Mouse (Mus musculus) limb, embryonic 11.5 days (tissue): ENCODE measurements at regions not wholly inside any gene's neighbourhood (a gene's known extent, or its start where the extent isn't known, plus 50 kb on each side); places are given as distances from the start of the nearest gene placed in this dataset.

ENCODE experiments used
- ATAC-seq: fragments of 200-750 bp; cut with Nextera tagmentation; 2 replicates; pipeline ENCODE4 v1.8.0; 2017; ENCODE audit warnings: low read depth; ENCODE audit not compliant: insufficient number of reproducible peaks, low FRiP score, low TSS enrichment
- DNase-seq: peaks from one replicate; pipeline ENCODE4 v3.0.0-alpha.2; 2015; ENCODE audit warnings: low spot score
- H3K27ac ChIP-seq: fragments of 300-500 bp; sonication (generic); replicated peaks from 2 replicates; pipeline ENCODE4 v1.5.1; 2014; ENCODE audit warnings: low read depth, mild to moderate bottlenecking, low read length
- H3K27me3 ChIP-seq: fragments of 300-500 bp; sonication (generic); 2 replicates; pipeline ENCODE4 v1.6.1; 2014; ENCODE audit warnings: mild to moderate bottlenecking, low read length, mixed read lengths; ENCODE audit not compliant: control insufficient read depth, insufficient read depth
- H3K36me3 ChIP-seq: fragments of 300-500 bp; sonication (generic); 2 replicates; pipeline ENCODE4 v1.6.1; 2014; ENCODE audit warnings: mild to moderate bottlenecking, low read length, moderate library complexity, mixed read lengths; ENCODE audit not compliant: control insufficient read depth, insufficient read depth
- H3K4me1 ChIP-seq: fragments of 300-500 bp; sonication (generic); 2 replicates; pipeline ENCODE4 v1.6.1; 2014; ENCODE audit warnings: low read length, mixed read lengths; ENCODE audit not compliant: control insufficient read depth, insufficient read depth
- H3K4me2 ChIP-seq: fragments of 300-500 bp; sonication (generic); 2 replicates; pipeline ENCODE4 v1.6.1; 2014; ENCODE audit warnings: low read depth, mild to moderate bottlenecking, moderate library complexity; ENCODE audit not compliant: severe bottlenecking
- H3K4me3 ChIP-seq: fragments of 300-500 bp; sonication (generic); 2 replicates; pipeline ENCODE4 v1.5.1; 2014; ENCODE audit warnings: low read depth, low read length
- H3K9ac ChIP-seq: fragments of 300-500 bp; sonication (generic); 2 replicates; pipeline ENCODE4 v1.6.1; 2014; ENCODE audit warnings: mild to moderate bottlenecking, low read length
- H3K9me3 ChIP-seq: fragments of 300-500 bp; sonication (generic); 2 replicates; pipeline ENCODE4 v1.6.1; 2016; ENCODE audit warnings: low read length; ENCODE audit not compliant: control insufficient read depth
- WGBS: fragments of 180-500 bp; shearing (Covaris S2); extraction: QIAGEN DNeasy Blood & Tissue Kit; methylation state at CpG from one replicate; pipeline ENCODE4 v1.1.7; 2014; 5-methylcytosine and 5-hydroxymethylcytosine counted together

- 28% methylated on average over 6 of the region's 6 CpGs for WGBS
- no peaks in the 10 kb centered on the region for H3K9me3 ChIP-seq
- no peaks in the 10 kb centered on the region for H3K27me3 ChIP-seq
- no peaks in the 10 kb centered on the region for H3K36me3 ChIP-seq
- H3K9ac ChIP-seq, result no peak overlapping the region
- peaks cover 2% of the 10 kb centered on the region; the same call in 1 of the 2 replicates for H3K4me1 ChIP-seq
- no peak overlapping the region for H3K27ac ChIP-seq
- no peak overlapping the region for H3K4me3 ChIP-seq
- ATAC-seq (no peak), DNase-seq (peak; percentile 67)
- H3K4me2 ChIP-seq, result no peak overlapping the region
These were observed 420.6 kb downstream of the Matn1 start for GRCm38 (mm10) chr4:131364671-131365252.

- no peak overlapping the region for H3K27ac ChIP-seq
- DNase-seq (no peak), ATAC-seq (no peak)
- no peak overlapping the region for H3K9ac ChIP-seq
- no peak overlapping the region for H3K4me3 ChIP-seq
- H3K4me1 ChIP-seq, result peaks cover 5% of the 10 kb centered on the region
- WGBS, result 70% methylated on average over 2 of the region's 2 CpGs
- no peaks in the 10 kb centered on the region for H3K9me3 ChIP-seq
- H3K27me3 ChIP-seq, result no peaks in the 10 kb centered on the region
- H3K4me2 ChIP-seq, result no peak overlapping the region
- no peaks in the 10 kb centered on the region for H3K36me3 ChIP-seq
These were observed 421.8 kb downstream of the Matn1 start for GRCm38 (mm10) chr4:131366006-131366405.

GRCm38 (mm10) chr4:131366656-131367055, 422.5 kb downstream of the Matn1 start:
- 40% methylated on average over 1 of the region's 1 CpGs for WGBS
- no peak overlapping the region for H3K27ac ChIP-seq

GRCm38 (mm10) chr4:131372517-131372916, 428.3 kb downstream of the Matn1 start:
- H3K9me3 ChIP-seq, result no peaks in the 10 kb centered on the region
- H3K27me3 ChIP-seq, result no peaks in the 10 kb centered on the region
- no peak overlapping the region for H3K27ac ChIP-seq
- 78% methylated on average over 16 of the region's 16 CpGs for WGBS
- H3K36me3 ChIP-seq, result no peaks in the 10 kb centered on the region
- H3K4me1 ChIP-seq, result peaks cover 5% of the 10 kb centered on the region
- no peak overlapping the region for H3K9ac ChIP-seq
- H3K4me2 ChIP-seq, result no peak overlapping the region
- DNase-seq (no peak), ATAC-seq (no peak)
- no peak overlapping the region for H3K4me3 ChIP-seq

More at GRCm38 (mm10) chr4:131366656-131367055, 422.5 kb downstream of the Matn1 start:
- Histone ChIP-seq H3K4me3 (no peak overlapping the region), H3K4me1 (peaks cover 5% of the 10 kb centered on the region), H3K36me3 (no peaks in the 10 kb centered on the region), H3K4me2 (no peak overlapping the region), H3K27me3 (no peaks in the 10 kb centered on the region), H3K9ac (no peak overlapping the region), H3K9me3 (no peaks in the 10 kb centered on the region)
- peak; percentile 43 for DNase-seq
- ATAC-seq, result no peak

GRCm38 (mm10) chr4:131373172-131373571, 429.0 kb downstream of the Matn1 start:
- WGBS, result 88% methylated on average over 3 of the region's 3 CpGs
- Histone ChIP-seq H3K4me2 (no peak overlapping the region), H3K36me3 (no peaks in the 10 kb centered on the region), H3K4me3 (no peak overlapping the region), H3K27me3 (no peaks in the 10 kb centered on the region), H3K9ac (no peak overlapping the region), H3K27ac (no peak overlapping the region), H3K4me1 (peaks cover 5% of the 10 kb centered on the region), H3K9me3 (no peaks in the 10 kb centered on the region)
- no peak for DNase-seq
- no peak for ATAC-seq

- Histone ChIP-seq H3K36me3 (no peaks in the 10 kb centered on the region), H3K4me2 (no peak overlapping the region), H3K9me3 (no peaks in the 10 kb centered on the region), H3K9ac (no peak overlapping the region), H3K4me1 (peaks cover 3% of the 10 kb centered on the region), H3K4me3 (no peak overlapping the region), H3K27me3 (no peaks in the 10 kb centered on the region), H3K27ac (no peak overlapping the region)
- no peak for ATAC-seq
- no peak for DNase-seq
- 88% methylated on average over 6 of the region's 6 CpGs for WGBS
These were observed 430.5 kb downstream of the Matn1 start for GRCm38 (mm10) chr4:131374527-131375290.

GRCm38 (mm10) chr4:131381063-131381462, 436.9 kb downstream of the Matn1 start:
- DNase-seq (no peak), ATAC-seq (no peak)
- H3K9ac ChIP-seq, result no peak overlapping the region
- H3K4me2 ChIP-seq, result no peak overlapping the region
- no peaks in the 10 kb centered on the region for H3K9me3 ChIP-seq
- H3K27me3 ChIP-seq, result no peaks in the 10 kb centered on the region
- H3K4me3 ChIP-seq, result no peak overlapping the region
- WGBS, result 60% methylated on average over 9 of the region's 9 CpGs
- peaks cover 6% of the 10 kb centered on the region for H3K4me1 ChIP-seq
- no peak overlapping the region for H3K27ac ChIP-seq
- no peaks in the 10 kb centered on the region for H3K36me3 ChIP-seq

GRCm38 (mm10) chr4:131381529-131381928, 437.3 kb downstream of the Matn1 start:
- peaks cover 6% of the 10 kb centered on the region for H3K4me1 ChIP-seq
- WGBS, result 85% methylated on average over 7 of the region's 7 CpGs
- H3K4me3 ChIP-seq, result no peak overlapping the region
- no peak for ATAC-seq
- no peak overlapping the region for H3K27ac ChIP-seq
- H3K4me2 ChIP-seq, result no peak overlapping the region
- no peak overlapping the region for H3K9ac ChIP-seq
- no peaks in the 10 kb centered on the region for H3K27me3 ChIP-seq
- no peak for DNase-seq
- H3K9me3 ChIP-seq, result no peaks in the 10 kb centered on the region
- H3K36me3 ChIP-seq, result no peaks in the 10 kb centered on the region
